Mouse (Mus musculus) v-Abl transformed pro-B cells (cell line): ENCODE results near the gene Hgf.

Experiments used
- in situ Hi-C, 2 experiments: fragments of 400-800 bp; cut with MboI; formaldehyde crosslinking; loops; one replicate each; pipeline ENCODE4 v1.15.1; 2025; ENCODE audit not compliant: unreplicated experiment in 2 of 2

The Hgf gene

GRCm38 (mm10) chr5:16553304-16554047, at the start of gene Hgf:
Gene Hgf (plus strand): TSS chr5:16553495.
- in situ Hi-C loops: no loop called here

- in situ Hi-C loops: no loop called here
Measured at GRCm38 (mm10) chr5:16506702-16507350, 46.5 kb upstream of the Hgf start.

GRCm38 (mm10) chr5:16531619-16532277, 21.5 kb upstream of the Hgf start:
- in situ Hi-C loops: no loop called here

GRCm38 (mm10) chr5:16538067-16538466, 15.2 kb upstream of the Hgf start:
- in situ Hi-C loops: no loop called here

- in situ Hi-C loops: no loop called here
Measured at GRCm38 (mm10) chr5:16541561-16542116, 11.7 kb upstream of the Hgf start.

- in situ Hi-C loops: no loop called here
Measured at GRCm38 (mm10) chr5:16547490-16547889, 5.8 kb upstream of the Hgf start.

- in situ Hi-C loops: no loop called here
Measured at GRCm38 (mm10) chr5:16552647-16553046, 648 bp upstream of the Hgf start.

- in situ Hi-C loops: no loop called here
Measured at GRCm38 (mm10) chr5:16560247-16560646, 7.0 kb downstream of the Hgf start.

GRCm38 (mm10) chr5:16568997-16569396, 15.7 kb downstream of the Hgf start:
- in situ Hi-C loops: no loop called here

GRCm38 (mm10) chr5:16577882-16578742, 24.8 kb downstream of the Hgf start:
- in situ Hi-C loops: no loop called here

- in situ Hi-C loops: no loop called here
Measured at GRCm38 (mm10) chr5:16595699-16596098, 42.4 kb downstream of the Hgf start.

- in situ Hi-C loops: no loop called here
Measured at GRCm38 (mm10) chr5:16597996-16598395, 44.7 kb downstream of the Hgf start.

- in situ Hi-C loops: no loop called here
Measured at GRCm38 (mm10) chr5:16601463-16601862, 48.2 kb downstream of the Hgf start.

GRCm38 (mm10) chr5:16632996-16633395, 79.7 kb downstream of the Hgf start:
- in situ Hi-C loops: no loop called here

GRCm38 (mm10) chr5:16646417-16646816, 93.1 kb downstream of the Hgf start:
- in situ Hi-C loops: no loop called here

- in situ Hi-C loops: no loop called here
Measured at GRCm38 (mm10) chr5:16647701-16648100, 94.4 kb downstream of the Hgf start.

GRCm38 (mm10) chr5:16650240-16650639, 96.9 kb downstream of the Hgf start:
- in situ Hi-C loops: no loop called here

- in situ Hi-C loops: no loop called here
Measured at GRCm38 (mm10) chr5:16654022-16654421, 100.7 kb downstream of the Hgf start.
